Mouse (Mus musculus): ENCODE measurements at regions not wholly inside any gene's neighbourhood (a gene's known extent, or its start where the extent isn't known, plus 50 kb on each side); places are given as distances from the start of the nearest gene placed in this dataset.

GRCm38 (mm10) chr2:109038131-109038695 is 242.3 kb upstream of the Kif18a start:
- Histone ChIP-seq H3K4me3 (no peak overlapping the region), H3K27me3 (ENCODE audit: insufficient read depth, poor library complexity, severe bottlenecking) (no peaks in the 10 kb centered on the region), H3K9me3 (no peaks in the 10 kb centered on the region), H3K27ac (no peak overlapping the region), H3K36me3 (no peaks in the 10 kb centered on the region), H3K4me1 (no peaks in the 10 kb centered on the region)
- DNase-seq (ENCODE audit: low spot score), result no peak
- 78% methylated on average over 6 of the region's 6 CpGs for WGBS
